Mouse (Mus musculus) brain, embryonic 14.5 days (tissue): ENCODE measurements around the gene Pank1.

Experiments
- CTCF ChIP-seq: fragments of 200-500 bp; IDR thresholded peaks from 2 replicates; pipeline ENCODE4 v1.5.1; 2012; ENCODE audit warnings: inconsistent platforms, mild to moderate bottlenecking, moderate library complexity, borderline replicate concordance; ENCODE audit not compliant: insufficient read depth, insufficient read length; ENCODE audit errors: extremely low read depth
- POLR2A ChIP-seq: fragments of 200-500 bp; IDR thresholded peaks from 2 replicates; pipeline ENCODE4 v1.6.1; 2012; ENCODE audit warnings: mild to moderate bottlenecking, inconsistent platforms, borderline replicate concordance; ENCODE audit not compliant: poor library complexity, insufficient read depth, insufficient read length, severe bottlenecking; ENCODE audit errors: extremely low read depth

- TF ChIP-seq CTCF (no peak), POLR2A (no peak)
These were observed 74.7 kb downstream of the Pank1 start for GRCm38 (mm10) chr19:34804531-34804930.
